Mouse (Mus musculus) small intestine, adult 2 months (tissue): Measurements from ENCODE around the gene Gp2.

ENCODE experiments used
- CTCF ChIP-seq: fragments of 200-500 bp; IDR thresholded peaks from 2 replicates; pipeline ENCODE4 v1.5.1; 2012; ENCODE audit warnings: low read depth, mild to moderate bottlenecking, control low read depth, inconsistent platforms, low read length, moderate library complexity, mixed read lengths; ENCODE audit not compliant: insufficient replicate concordance, insufficient read length; ENCODE audit errors: extremely low read depth
- POLR2A ChIP-seq: fragments of 200-500 bp; IDR thresholded peaks from 2 replicates; pipeline ENCODE4 v1.6.1; 2012; ENCODE audit warnings: low read depth, mild to moderate bottlenecking, control low read depth, inconsistent platforms, low read length, moderate library complexity

GRCm38 (mm10) chr7:119476500-119477389 lies 17.7 kb upstream of the Gp2 start:
- TF ChIP-seq CTCF (no peak), POLR2A (no peak)
